In genomic region chr4:95821906-95822579, GRCm38 (mm10) we compare ENCODE assay signal across 14 mouse cellular contexts.
A peak's percentile ranks its signal among the peaks of the same experiment; 100 is the strongest.
DNase-seq lines count a peak whose midpoint lies in the region; ATAC-seq and TF ChIP-seq lines count a peak whose summit lies in the region.
"Had no signal": no experiment of that assay in that cellular context is flagged by ENCODE, and none has a peak within 500 bp of the region (broad histone marks: within the 10 kb centered on the region; RNA-seq: fewer than 3 reads in every experiment).

No protein-coding gene starts in this region.

- TF ChIP-seq EP300 in stomach, postnatal 0 days (optimal IDR thresholded peaks at IDR 0.05) = no peak

- no peak for DNase-seq in forebrain, postnatal 0 days
- no peak for DNase-seq in forebrain, embryonic 14.5 days (ENCODE audit: low spot score)
- peak; percentile 15 for DNase-seq in midbrain, postnatal 0 days (ENCODE audit: low spot score)
- DNase-seq in stomach, postnatal 0 days (ENCODE audit: low spot score) = peak; percentile 19
- DNase-seq in left cerebral cortex, adult 9 months (ENCODE audit: low spot score in 2 of 2) = no peak
- DNase-seq: heart, postnatal 14 days; right cerebral cortex, postnatal 14 days had no signal

- H3K36me3 ChIP-seq in forebrain, postnatal 0 days (ENCODE audit: insufficient read depth) = no peaks in the 10 kb centered on the region
- no peaks in the 10 kb centered on the region for H3K36me3 ChIP-seq in forebrain, embryonic 14.5 days (ENCODE audit: control insufficient read depth, insufficient read depth, low read length)
- no peaks in the 10 kb centered on the region for H3K36me3 ChIP-seq in midbrain, postnatal 0 days (ENCODE audit: insufficient read depth, low read length)
- no peaks in the 10 kb centered on the region for H3K36me3 ChIP-seq in midbrain, embryonic 13.5 days
- no peaks in the 10 kb centered on the region for H3K36me3 ChIP-seq in embryonic facial prominence, embryonic 15.5 days
- H3K36me3 ChIP-seq in stomach, postnatal 0 days (ENCODE audit: control insufficient read depth, insufficient read depth, low read length) = no peaks in the 10 kb centered on the region

- H3K27ac ChIP-seq in forebrain, postnatal 0 days (ENCODE audit: low read depth, low read length) = no peak overlapping the region
- H3K27ac ChIP-seq in forebrain, embryonic 14.5 days (ENCODE audit: low read depth, low read length) = no peak overlapping the region
- no peak overlapping the region for H3K27ac ChIP-seq in midbrain, postnatal 0 days (ENCODE audit: low read depth, low read length)
- H3K27ac ChIP-seq in midbrain, embryonic 13.5 days = no peak overlapping the region
- peak overlapping the region; percentile 65; the same call in 1 of the 2 replicates for H3K27ac ChIP-seq in embryonic facial prominence, embryonic 15.5 days (replicated peaks)
- H3K27ac ChIP-seq in stomach, postnatal 0 days (replicated peaks) = no peak overlapping the region
- H3K27ac ChIP-seq: kidney, postnatal 0 days; left cerebral cortex, adult 2 months had no signal

- no peaks in the 10 kb centered on the region for H3K4me1 ChIP-seq in forebrain, postnatal 0 days (ENCODE audit: insufficient read depth)
- H3K4me1 ChIP-seq in forebrain, embryonic 14.5 days (ENCODE audit: control insufficient read depth, insufficient read depth, low read length) = no peaks in the 10 kb centered on the region
- H3K4me1 ChIP-seq in midbrain, postnatal 0 days (ENCODE audit: insufficient read depth, low read length) = no peaks in the 10 kb centered on the region
- H3K4me1 ChIP-seq in midbrain, embryonic 13.5 days (replicated peaks) = peaks cover 8% of the 10 kb centered on the region; the same call in 1 of the 2 replicates
- peaks cover 9% of the 10 kb centered on the region for H3K4me1 ChIP-seq in embryonic facial prominence, embryonic 15.5 days
- H3K4me1 ChIP-seq in stomach, postnatal 0 days (replicated peaks; ENCODE audit: control insufficient read depth, insufficient read depth) = no peaks in the 10 kb centered on the region

- peak; percentile 32; the same call in 1 of the 2 replicates for ATAC-seq in forebrain, postnatal 0 days
- no peak for ATAC-seq in forebrain, embryonic 14.5 days
- ATAC-seq in midbrain, postnatal 0 days (ENCODE audit: low FRiP score) = no peak
- ATAC-seq in midbrain, embryonic 13.5 days = no peak
- peak; percentile 70; the same call in 1 of the 2 replicates for ATAC-seq in embryonic facial prominence, embryonic 15.5 days (ENCODE audit: insufficient number of reproducible peaks, low FRiP score, low TSS enrichment, low read depth)
- no peak for ATAC-seq in stomach, postnatal 0 days (ENCODE audit: low FRiP score, low TSS enrichment)
- no peak for ATAC-seq in frontal cortex, adult (ENCODE audit: low TSS enrichment)
- ATAC-seq: Patski had no signal

- 70% methylated on average over 3 of the region's 3 CpGs for WGBS in forebrain, postnatal 0 days
- 76% methylated on average over 3 of the region's 3 CpGs for WGBS in forebrain, embryonic 14.5 days
- 66% methylated on average over 3 of the region's 3 CpGs for WGBS in midbrain, postnatal 0 days
- 62% methylated on average over 3 of the region's 3 CpGs for WGBS in midbrain, embryonic 13.5 days
- WGBS in embryonic facial prominence, embryonic 15.5 days = 46% methylated on average over 3 of the region's 3 CpGs
- 69% methylated on average over 3 of the region's 3 CpGs for WGBS in stomach, postnatal 0 days

- H3K9me3 ChIP-seq in forebrain, postnatal 0 days (ENCODE audit: low read length) = no peaks in the 10 kb centered on the region
- no peaks in the 10 kb centered on the region for H3K9me3 ChIP-seq in forebrain, embryonic 14.5 days (replicated peaks; ENCODE audit: control insufficient read depth, low read length)
- H3K9me3 ChIP-seq in midbrain, postnatal 0 days (ENCODE audit: low read length) = no peaks in the 10 kb centered on the region
- no peaks in the 10 kb centered on the region for H3K9me3 ChIP-seq in midbrain, embryonic 13.5 days
- H3K9me3 ChIP-seq in embryonic facial prominence, embryonic 15.5 days (replicated peaks) = no peaks in the 10 kb centered on the region
- H3K9me3 ChIP-seq in stomach, postnatal 0 days (ENCODE audit: control insufficient read depth, low read length) = no peaks in the 10 kb centered on the region

- H3K27me3 ChIP-seq in forebrain, postnatal 0 days (ENCODE audit: insufficient read depth, low read length) = no peaks in the 10 kb centered on the region
- H3K27me3 ChIP-seq in forebrain, embryonic 14.5 days (replicated peaks; ENCODE audit: control insufficient read depth, insufficient read depth, low read length) = no peaks in the 10 kb centered on the region
- H3K27me3 ChIP-seq in midbrain, postnatal 0 days (ENCODE audit: insufficient read depth, low read length) = no peaks in the 10 kb centered on the region
- no peaks in the 10 kb centered on the region for H3K27me3 ChIP-seq in midbrain, embryonic 13.5 days
- no peaks in the 10 kb centered on the region for H3K27me3 ChIP-seq in embryonic facial prominence, embryonic 15.5 days
- no peaks in the 10 kb centered on the region for H3K27me3 ChIP-seq in stomach, postnatal 0 days (ENCODE audit: control insufficient read depth, insufficient read depth, low read length)
- H3K27me3 ChIP-seq: Patski had no signal

- H3K4me3 ChIP-seq in forebrain, postnatal 0 days (ENCODE audit: low read depth, low read length) = no peak overlapping the region
- H3K4me3 ChIP-seq in forebrain, embryonic 14.5 days (ENCODE audit: low read depth, low read length) = no peak overlapping the region
- no peak overlapping the region for H3K4me3 ChIP-seq in midbrain, postnatal 0 days (ENCODE audit: low read depth, low read length)
- H3K4me3 ChIP-seq in midbrain, embryonic 13.5 days (replicated peaks) = no peak overlapping the region
- no peak overlapping the region for H3K4me3 ChIP-seq in embryonic facial prominence, embryonic 15.5 days (replicated peaks)
- H3K4me3 ChIP-seq in stomach, postnatal 0 days (ENCODE audit: low read depth, low read length) = no peak overlapping the region
- H3K4me3 ChIP-seq: erythroblast, embryonic 14.5 days; left cerebral cortex, adult 2 months had no signal

- TF ChIP-seq CTCF in forebrain, postnatal 0 days (IDR thresholded peaks at IDR 0.05; ENCODE audit: low read depth) = no peak
- TF ChIP-seq CTCF in midbrain, postnatal 0 days (IDR thresholded peaks at IDR 0.05) = no peak
- no peak for TF ChIP-seq CTCF in stomach, postnatal 0 days (IDR thresholded peaks at IDR 0.05; ENCODE audit: low read depth)

- H3K4me2 ChIP-seq in forebrain, postnatal 0 days (ENCODE audit: low read depth) = no peak overlapping the region
- no peak overlapping the region for H3K4me2 ChIP-seq in forebrain, embryonic 14.5 days (ENCODE audit: low read length)
- H3K4me2 ChIP-seq in midbrain, postnatal 0 days (ENCODE audit: low read depth, low read length, poor library complexity, severe bottlenecking) = no peak overlapping the region
- H3K4me2 ChIP-seq in midbrain, embryonic 13.5 days (replicated peaks) = no peak overlapping the region
- no peak overlapping the region for H3K4me2 ChIP-seq in embryonic facial prominence, embryonic 15.5 days (replicated peaks)
- no peak overlapping the region for H3K4me2 ChIP-seq in stomach, postnatal 0 days (replicated peaks; ENCODE audit: low read depth)

- no peak overlapping the region for H3K9ac ChIP-seq in forebrain, postnatal 0 days
- no peak overlapping the region for H3K9ac ChIP-seq in forebrain, embryonic 14.5 days (ENCODE audit: low read length)
- no peak overlapping the region for H3K9ac ChIP-seq in midbrain, postnatal 0 days (replicated peaks; ENCODE audit: low read length, poor library complexity, severe bottlenecking)
- H3K9ac ChIP-seq in midbrain, embryonic 13.5 days (replicated peaks) = no peak overlapping the region
- H3K9ac ChIP-seq in embryonic facial prominence, embryonic 15.5 days = no peak overlapping the region
- no peak overlapping the region for H3K9ac ChIP-seq in stomach, postnatal 0 days (ENCODE audit: low read length)

Comparison
In these comparisons a context has a peak if more than half of its experiments do, and no peak if none do; other contexts are left out.
1. ATAC-seq: peak in forebrain, postnatal 0 days (single experiment) and embryonic facial prominence, embryonic 15.5 days (single experiment); none in forebrain, embryonic 14.5 days (single experiment), midbrain, postnatal 0 days (single experiment), midbrain, embryonic 13.5 days (single experiment), stomach, postnatal 0 days (single experiment) and frontal cortex, adult (single experiment).
2. DNase-seq: peak in midbrain, postnatal 0 days (single experiment) and stomach, postnatal 0 days (single experiment); none in forebrain, postnatal 0 days (single experiment), forebrain, embryonic 14.5 days (single experiment) and left cerebral cortex, adult 9 months (0 of 2).